Mouse (Mus musculus) urinary bladder, adult 18-20 months (tissue): ENCODE data around the gene Klk4.

Source experiments
- DNase-seq, 2 experiments: peaks; one replicate each; pipeline ENCODE4 v3.0.0; 2022; ENCODE audit warnings: low spot score in 2 of 2, mixed read lengths in 2 of 2

Klk4 gene

GRCm38 (mm10) chr7:43880912-43881311 is at the start of gene Klk4:
Gene Klk4, plus strand, starts transcription at chr7:43881160.
- no peak for DNase-seq

GRCm38 (mm10) chr7:43841701-43842100 is 39.3 kb upstream of the Klk4 start, which contains the start of gene Klk5:
Gene Klk5, plus strand, starts transcription at chr7:43841971.
- no peak for DNase-seq

GRCm38 (mm10) chr7:43843801-43844200 is 37.2 kb upstream of the Klk4 start:
- DNase-seq: no peak

GRCm38 (mm10) chr7:43851616-43852015 is 29.3 kb upstream of the Klk4 start:
- no peak for DNase-seq

GRCm38 (mm10) chr7:43854642-43855380 is 26.1 kb upstream of the Klk4 start:
- DNase-seq: no peak

- DNase-seq: no peak
These were observed 25.3 kb upstream of the Klk4 start for GRCm38 (mm10) chr7:43855709-43856108.

GRCm38 (mm10) chr7:43856307-43856706 is 24.7 kb upstream of the Klk4 start:
- DNase-seq: no peak

- no peak for DNase-seq
These were observed 23.5 kb upstream of the Klk4 start for GRCm38 (mm10) chr7:43857501-43857900.

- DNase-seq: no peak
These were observed 20.5 kb upstream of the Klk4 start for GRCm38 (mm10) chr7:43860411-43860810.

- DNase-seq: peak; percentile 48 to 69
These were observed 7.7 kb upstream of the Klk4 start for GRCm38 (mm10) chr7:43873237-43873636.

GRCm38 (mm10) chr7:43873674-43874073 is 7.3 kb upstream of the Klk4 start:
- DNase-seq: no peak

GRCm38 (mm10) chr7:43874868-43875375 is 6.0 kb upstream of the Klk4 start:
- DNase-seq: no peak

- DNase-seq: peak; percentile 48 to 61
These were observed 4.5 kb upstream of the Klk4 start for GRCm38 (mm10) chr7:43876444-43876843.

- DNase-seq: no peak
These were observed 2.7 kb upstream of the Klk4 start for GRCm38 (mm10) chr7:43878281-43878680.

GRCm38 (mm10) chr7:43882346-43882745 is 1.4 kb downstream of the Klk4 start:
- DNase-seq: no peak

- no peak for DNase-seq
These were observed 1.9 kb downstream of the Klk4 start for GRCm38 (mm10) chr7:43882811-43883210.

- peak in 1 of 2 experiments; percentile 37 for DNase-seq
These were observed 2.6 kb downstream of the Klk4 start for GRCm38 (mm10) chr7:43883547-43883946.

GRCm38 (mm10) chr7:43891365-43891764 is 10.4 kb downstream of the Klk4 start:
- no peak for DNase-seq

GRCm38 (mm10) chr7:43891788-43892187 is 10.8 kb downstream of the Klk4 start:
- peak in 1 of 2 experiments; percentile 56 for DNase-seq

- DNase-seq: peak; percentile 67 to 83
These were observed 13.9 kb downstream of the Klk4 start for GRCm38 (mm10) chr7:43894836-43895235.

- DNase-seq: no peak
These were observed 33.9 kb downstream of the Klk4 start for GRCm38 (mm10) chr7:43914821-43915220.

GRCm38 (mm10) chr7:43918426-43918825 is 37.5 kb downstream of the Klk4 start:
- no peak for DNase-seq

- no peak for DNase-seq
These were observed 37.9 kb downstream of the Klk4 start for GRCm38 (mm10) chr7:43918871-43919270.
